Mouse (Mus musculus): ENCODE data around the gene Rbfox2.

Gene Rbfox2

GRCm38 (mm10) chr15:77192154-77192935 lies 114.5 kb downstream of the Rbfox2 start:
- DNase-seq (ENCODE audit: low spot score in 2 of 2): no peak

DNA sequence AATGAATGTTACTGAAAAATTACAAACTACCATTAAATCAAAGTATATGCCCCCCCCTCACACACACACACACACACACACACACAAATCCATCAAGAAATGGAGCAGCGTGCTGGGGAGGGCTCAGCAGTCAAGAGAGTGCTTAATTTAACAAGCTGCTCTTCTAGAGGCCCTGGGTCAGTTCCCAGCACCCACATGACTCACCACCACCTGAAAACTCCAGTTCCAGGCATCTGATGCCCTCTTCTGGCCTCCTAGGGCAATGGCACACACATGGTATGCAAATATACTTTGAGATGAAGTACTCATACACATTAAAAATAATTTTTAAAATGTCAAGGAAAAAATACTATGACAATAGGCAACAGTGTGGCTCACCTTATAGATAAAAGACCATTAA lies 120.7 kb downstream of the Rbfox2 start:
- DNase-seq (ENCODE audit: low spot score in 2 of 2): no peak

DNA sequence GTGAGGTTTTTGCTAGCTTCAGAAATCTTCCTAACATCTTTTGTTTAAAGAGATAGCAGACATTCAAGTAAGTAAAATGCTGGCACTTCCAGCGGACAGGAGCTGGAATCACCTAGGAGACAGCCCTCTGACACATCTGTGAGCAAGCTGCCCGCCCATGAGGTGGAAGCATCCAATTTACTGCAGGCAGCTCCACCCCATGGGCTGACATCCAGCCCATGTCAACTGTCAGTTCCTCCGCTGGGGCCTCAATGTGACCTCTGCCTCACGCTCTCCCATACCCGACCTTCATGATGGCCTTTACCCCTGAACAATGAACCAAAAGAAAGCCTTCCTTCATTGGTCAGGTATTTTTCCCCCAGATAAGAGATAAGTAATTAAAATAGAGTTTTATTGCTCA lies 121.2 kb downstream of the Rbfox2 start:
- DNase-seq (ENCODE audit: low spot score in 2 of 2): no peak

GRCm38 (mm10) chr15:77182800-77183199 lies 124.0 kb downstream of the Rbfox2 start:
- no peak for DNase-seq (ENCODE audit: low spot score in 2 of 2)

- DNase-seq (ENCODE audit: low spot score in 2 of 2): no peak
Measured at GRCm38 (mm10) chr15:77174018-77174417, 132.8 kb downstream of the Rbfox2 start.

DNA sequence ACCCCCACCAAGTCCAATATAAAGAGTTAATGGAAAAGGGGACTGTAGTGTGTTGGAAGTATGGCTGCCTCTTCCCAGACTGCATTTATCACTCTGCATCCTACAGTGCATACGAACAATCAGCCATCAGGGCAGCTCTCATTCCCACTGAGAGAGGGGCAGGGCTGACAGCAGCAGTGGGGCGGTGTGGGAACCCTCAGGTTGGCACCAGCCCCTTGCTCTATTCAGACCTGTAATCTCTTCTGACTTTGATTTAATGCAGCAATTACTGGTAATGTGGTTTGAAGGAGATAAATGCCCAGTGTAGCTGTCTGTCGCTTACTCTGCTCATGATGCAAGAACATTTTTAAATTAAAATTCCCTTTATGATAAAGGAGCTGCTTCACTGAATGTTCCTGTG lies 134.4 kb downstream of the Rbfox2 start:
- DNase-seq (ENCODE audit: low spot score in 2 of 2): no peak

- no peak for DNase-seq (ENCODE audit: low spot score in 2 of 2)
Measured at GRCm38 (mm10) chr15:77168781-77169180, 138.0 kb downstream of the Rbfox2 start.

GRCm38 (mm10) chr15:77166225-77166732 lies 140.5 kb downstream of the Rbfox2 start:
- no peak for DNase-seq (ENCODE audit: low spot score in 2 of 2)

- DNase-seq (ENCODE audit: low spot score in 2 of 2): no peak
Measured at GRCm38 (mm10) chr15:77163336-77163735, 143.5 kb downstream of the Rbfox2 start.

GRCm38 (mm10) chr15:77162931-77163330 lies 143.9 kb downstream of the Rbfox2 start:
- DNase-seq (ENCODE audit: low spot score in 2 of 2): no peak

DNA sequence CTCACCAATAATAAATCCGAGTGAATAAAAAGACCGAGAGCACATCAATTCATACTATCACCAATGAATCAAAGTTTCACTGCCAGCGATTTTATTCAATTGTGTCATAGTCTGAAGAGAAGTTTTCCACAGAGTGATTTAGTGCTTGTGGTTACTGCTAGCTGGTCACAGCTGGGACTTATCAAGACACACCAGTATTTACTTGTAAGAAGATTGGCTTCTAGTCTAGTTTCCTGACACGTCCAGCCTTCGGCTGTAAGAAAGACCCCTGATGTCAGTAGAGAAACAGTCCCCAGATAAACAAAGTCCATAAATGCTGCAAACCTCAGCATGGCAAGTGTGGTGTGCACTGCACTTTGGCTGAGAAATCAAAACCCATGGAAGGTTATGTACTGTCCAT lies 145.4 kb downstream of the Rbfox2 start:
- DNase-seq (ENCODE audit: low spot score in 2 of 2): no peak

DNA sequence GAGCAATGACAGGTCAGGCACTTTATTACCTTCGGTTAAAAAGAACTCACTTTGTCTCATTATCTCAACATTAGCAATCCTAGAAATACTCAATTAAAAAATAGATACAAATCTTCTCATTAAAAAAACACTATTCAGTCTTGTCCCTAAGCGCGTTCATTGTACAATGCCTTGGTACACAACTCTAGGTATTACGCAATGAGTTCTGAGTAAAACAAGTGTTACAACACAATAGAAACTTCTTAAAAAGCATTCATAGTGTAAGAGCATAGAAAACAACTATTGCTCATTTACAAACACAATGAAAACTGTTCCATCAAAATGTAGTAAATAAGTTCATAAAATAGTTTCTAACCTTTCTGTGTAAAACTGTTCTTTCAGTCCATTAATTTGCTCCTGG lies 146.0 kb downstream of the Rbfox2 start:
- no peak for DNase-seq (ENCODE audit: low spot score in 2 of 2)

DNA sequence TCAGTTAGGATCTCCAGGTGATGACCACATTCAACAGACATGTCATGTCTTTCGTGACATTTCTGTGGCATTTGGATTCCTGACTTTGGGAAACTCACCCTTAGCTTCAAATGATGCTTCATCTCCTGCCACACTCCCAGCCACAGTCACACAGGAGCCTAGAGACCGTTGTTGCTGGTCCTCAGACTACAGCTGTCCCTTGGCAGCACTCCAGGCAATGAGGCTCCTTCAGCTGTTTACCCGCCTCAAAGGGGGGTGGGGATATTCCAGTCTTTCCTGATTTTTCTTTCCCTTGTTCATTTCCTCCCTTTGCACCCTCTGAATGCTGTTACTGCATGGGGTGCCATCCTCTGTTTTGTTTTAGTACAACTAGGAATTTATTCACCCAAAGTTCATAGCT lies 150.3 kb downstream of the Rbfox2 start:
- DNase-seq (ENCODE audit: low spot score in 2 of 2): no peak

DNA sequence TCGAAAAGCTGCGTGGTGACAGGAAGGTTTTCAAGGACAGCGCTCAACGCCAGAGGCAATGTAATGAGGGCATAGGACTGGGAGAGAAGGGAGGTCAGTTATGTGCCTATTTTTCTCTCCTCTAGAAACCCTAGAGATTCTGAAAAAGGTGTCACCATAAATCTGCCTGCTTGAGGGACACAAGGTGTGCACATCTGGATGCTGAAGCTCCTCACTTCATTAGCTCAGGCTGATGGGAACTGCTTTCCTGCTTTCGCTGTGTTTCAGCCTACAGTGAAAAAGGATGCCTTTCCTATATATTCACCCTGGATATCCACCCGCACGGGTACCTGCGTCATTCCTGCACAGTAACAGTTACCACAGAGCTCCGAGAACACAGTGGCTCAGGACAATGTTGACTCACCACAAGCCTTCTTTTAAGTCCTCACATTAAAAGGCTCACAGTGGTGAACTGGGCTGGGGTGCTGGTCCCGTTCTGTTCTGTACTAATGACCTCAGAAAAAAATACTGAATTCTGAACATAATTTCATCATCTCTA lies 152.5 kb downstream of the Rbfox2 start:
- DNase-seq (ENCODE audit: low spot score in 2 of 2): no peak

- DNase-seq (ENCODE audit: low spot score in 2 of 2): peak; percentile 75 to 76
Measured at GRCm38 (mm10) chr15:77153625-77154024, 153.2 kb downstream of the Rbfox2 start.

- no peak for DNase-seq (ENCODE audit: low spot score in 2 of 2)
Measured at GRCm38 (mm10) chr15:77153088-77153546, 153.7 kb downstream of the Rbfox2 start.

- DNase-seq (ENCODE audit: low spot score in 2 of 2): no peak
Measured at GRCm38 (mm10) chr15:77152336-77153087, 154.3 kb downstream of the Rbfox2 start.

DNA sequence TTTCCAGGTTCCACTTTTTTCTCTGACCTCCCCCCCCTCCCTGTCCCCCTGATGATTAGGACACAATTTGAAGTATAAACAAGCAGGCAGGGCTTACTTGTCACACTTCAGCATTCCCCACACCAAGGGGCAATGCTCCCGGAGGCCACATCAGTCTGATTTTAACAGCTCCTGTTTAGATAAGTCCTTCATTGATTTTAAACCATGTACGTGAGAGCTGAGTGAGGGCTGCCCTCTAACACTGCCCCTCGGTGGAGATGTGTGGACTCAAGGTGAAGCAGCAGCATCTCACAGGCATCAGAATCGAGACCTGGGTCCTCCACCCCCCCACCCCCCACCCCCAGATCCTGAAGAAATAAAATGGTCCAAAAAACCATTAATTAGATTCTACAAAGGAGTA lies 155.0 kb downstream of the Rbfox2 start:
- DNase-seq (ENCODE audit: low spot score in 2 of 2): no peak

DNA sequence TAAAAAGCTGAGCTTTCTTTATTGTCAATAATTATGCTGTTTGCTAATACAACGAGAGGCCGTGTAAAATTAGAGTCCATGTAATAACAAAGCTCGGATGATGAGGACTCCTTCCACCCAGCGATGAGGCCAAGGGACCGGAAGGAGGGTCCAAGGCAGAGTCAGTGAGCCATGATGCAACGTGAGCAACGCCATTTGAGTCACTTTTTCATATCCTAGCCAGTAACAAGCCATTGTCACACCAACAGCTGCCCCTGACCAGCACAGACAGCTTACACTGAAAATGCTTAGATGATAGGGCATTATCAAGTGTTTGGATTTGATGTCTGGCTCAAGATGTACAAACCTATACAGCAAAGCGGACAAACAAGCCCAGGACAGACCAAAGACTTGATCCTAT lies 155.6 kb downstream of the Rbfox2 start:
- no peak for DNase-seq (ENCODE audit: low spot score in 2 of 2)

DNA sequence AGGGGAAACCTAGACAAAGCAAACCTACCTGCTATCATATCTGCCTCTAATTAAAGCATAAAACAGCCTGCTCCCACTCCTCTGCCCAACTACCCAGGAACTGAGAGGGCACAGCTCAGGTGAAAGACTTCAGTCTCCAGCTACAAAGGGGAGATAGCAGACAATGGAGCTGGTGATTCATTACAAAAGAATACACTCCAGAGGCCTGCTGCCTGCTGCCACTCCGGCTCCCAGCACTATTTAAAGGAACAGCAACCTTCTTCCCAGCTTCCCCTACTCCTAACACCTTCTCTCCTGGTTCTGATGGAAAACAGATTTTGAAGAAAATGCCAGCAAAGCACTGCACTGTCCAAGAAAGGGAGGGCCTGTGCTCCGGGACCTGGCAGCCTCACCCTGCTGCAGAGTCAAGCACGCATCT lies 156.4 kb downstream of the Rbfox2 start:
- DNase-seq (ENCODE audit: low spot score in 2 of 2): no peak

- DNase-seq (ENCODE audit: low spot score in 2 of 2): no peak
Measured at GRCm38 (mm10) chr15:77150000-77150399, 156.8 kb downstream of the Rbfox2 start.

DNA sequence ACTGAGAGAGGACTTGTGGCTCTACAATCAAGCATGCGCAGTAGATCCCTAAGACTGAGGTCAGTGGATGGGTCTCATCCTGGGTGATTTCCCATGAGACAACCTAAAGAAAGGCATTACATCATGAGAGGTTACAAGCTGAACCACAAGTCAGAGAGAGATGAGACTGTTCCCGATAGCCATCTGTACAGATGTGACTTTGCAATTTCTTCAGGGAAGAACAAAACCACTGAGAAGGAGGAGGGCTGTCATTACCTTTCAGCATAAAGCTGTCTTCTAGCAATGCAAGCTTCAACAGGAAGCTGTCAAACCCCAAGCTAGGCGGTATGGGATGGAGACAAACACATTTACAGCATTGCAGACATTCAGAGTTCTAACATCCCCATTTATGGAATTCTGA lies 157.3 kb downstream of the Rbfox2 start:
- DNase-seq (ENCODE audit: low spot score in 2 of 2): no peak

DNA sequence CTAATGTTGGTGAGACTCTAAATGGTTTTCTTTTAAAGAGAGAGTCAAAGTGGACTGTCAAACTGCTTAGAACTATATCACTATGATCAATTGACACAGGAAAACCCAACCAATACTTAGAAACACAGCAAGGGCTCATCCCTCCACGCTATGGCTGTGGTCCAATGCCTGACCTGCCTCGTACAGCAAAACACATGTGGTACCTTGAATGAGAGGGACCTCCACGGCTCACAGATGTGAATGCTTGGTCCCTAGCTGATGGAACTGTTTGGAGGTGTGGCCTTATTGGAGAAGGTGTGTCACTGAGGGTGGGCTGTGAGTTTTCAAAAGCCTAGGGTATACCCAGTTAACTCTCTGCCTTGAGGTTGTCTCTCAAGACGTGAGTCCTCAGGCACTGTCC lies 159.9 kb downstream of the Rbfox2 start:
- DNase-seq (ENCODE audit: low spot score in 2 of 2): no peak
